Mouse (Mus musculus) skeletal muscle tissue, adult 2 months (tissue): Measurements from ENCODE around the gene Esp36.
"Not testable (repeated sequence)": the region's sequence is repeated elsewhere in the genome, so short reads cannot be mapped to it uniquely, and the experiment has no call there.

ENCODE experiments used
- DNase-seq: peaks from one replicate; pipeline ENCODE4 v3.0.0-alpha.2; 2012; ENCODE audit warnings: low read depth, low spot score

Esp36 gene

GRCm38 (mm10) chr17:38420085-38420484 lies at the start of gene Esp36:
TSS of gene Esp36 (minus strand) at chr17:38420185.
- DNase-seq = no peak

- not testable (repeated sequence) for DNase-seq
Observed at GRCm38 (mm10) chr17:38456206-38456605, 36.2 kb upstream of the Esp36 start.

- no peak for DNase-seq
Observed at GRCm38 (mm10) chr17:38450688-38451087, 30.7 kb upstream of the Esp36 start.

- no peak for DNase-seq
Observed at GRCm38 (mm10) chr17:38406135-38406534, 13.8 kb downstream of the Esp36 start.

- no peak for DNase-seq
Observed at GRCm38 (mm10) chr17:38391821-38392220, 28.2 kb downstream of the Esp36 start.
